Mouse (Mus musculus) heart, adult 2 months (tissue): ENCODE measurements around the gene Hist1h3e.

Experiments
- CTCF ChIP-seq: fragments of 200-600 bp; IDR thresholded peaks from 2 replicates; pipeline ENCODE4 v1.8.1; 2022; ENCODE audit warnings: antibody characterized with exemption, mild to moderate bottlenecking, moderate library complexity
- POLR2A ChIP-seq: fragments of 200-500 bp; IDR thresholded peaks from 2 replicates; pipeline ENCODE4 v1.6.1; 2011; ENCODE audit warnings: mild to moderate bottlenecking, low read depth, low read length, control low read depth; ENCODE audit not compliant: insufficient read depth

- no peak for TF ChIP-seq CTCF
- TF ChIP-seq POLR2A = no peak
Measured at GRCm38 (mm10) chr13:23552962-23553361, 9.2 kb downstream of the Hist1h3e start, which contains the start of gene Hist1h1d.
